Mouse (Mus musculus) embryonic facial prominence, embryonic 14.5 days (tissue): Measurements from ENCODE around the gene Trex2. TPM values are rescaled to one million over a fixed set of nuclear protein-coding genes. Genes with fewer than 3 reads are reported as not detected.
A peak's percentile ranks its signal among the peaks of the same experiment; 100 is the strongest.

Source experiments
- ATAC-seq: fragments of 200-750 bp; cut with Nextera tagmentation; 2 replicates; pipeline ENCODE4 v1.8.0; 2017; ENCODE audit warnings: low read depth, moderate number of reproducible peaks, moderate TSS enrichment
- DNase-seq: peaks from one replicate; pipeline ENCODE4 v3.0.0-alpha.2; 2015; ENCODE audit warnings: low spot score
- H3K27ac ChIP-seq: fragments of 300-500 bp; sonication (generic); replicated peaks from 2 replicates; pipeline ENCODE4 v1.5.1; 2014; ENCODE audit warnings: low read depth, mild to moderate bottlenecking, low read length, moderate library complexity
- H3K27me3 ChIP-seq: fragments of 300-500 bp; sonication (generic); replicated peaks from 2 replicates; pipeline ENCODE4 v1.6.1; 2014; ENCODE audit warnings: low read length; ENCODE audit not compliant: control insufficient read depth, insufficient read depth
- H3K36me3 ChIP-seq: fragments of 300-500 bp; sonication (generic); 2 replicates; pipeline ENCODE4 v1.6.1; 2014; ENCODE audit warnings: low read length, mixed read lengths; ENCODE audit not compliant: control insufficient read depth, insufficient read depth
- H3K4me1 ChIP-seq: fragments of 300-500 bp; sonication (generic); 2 replicates; pipeline ENCODE4 v1.6.1; 2014; ENCODE audit warnings: antibody characterized with exemption, low read length; ENCODE audit not compliant: control insufficient read depth, insufficient read depth
- H3K4me2 ChIP-seq: fragments of 300-500 bp; sonication (generic); 2 replicates; pipeline ENCODE4 v1.6.1; 2014; ENCODE audit warnings: low read depth, mild to moderate bottlenecking, low read length, moderate library complexity, mixed read lengths
- H3K4me3 ChIP-seq: fragments of 300-500 bp; sonication (generic); 2 replicates; pipeline ENCODE4 v1.5.1; 2014; ENCODE audit warnings: low read depth, mild to moderate bottlenecking, low read length
- H3K9ac ChIP-seq: fragments of 300-500 bp; sonication (generic); 2 replicates; pipeline ENCODE4 v1.6.1; 2014; ENCODE audit warnings: low read depth, mild to moderate bottlenecking, low read length, moderate library complexity, mixed read lengths
- H3K9me3 ChIP-seq: fragments of 300-500 bp; sonication (generic); 2 replicates; pipeline ENCODE4 v1.6.1; 2016; ENCODE audit warnings: low read length; ENCODE audit not compliant: control insufficient read depth
- WGBS: fragments of 180-500 bp; shearing (Covaris S2); extraction: QIAGEN DNeasy Blood & Tissue Kit; methylation state at CpG from one replicate; pipeline ENCODE4 v1.1.7; 2014; 5-methylcytosine and 5-hydroxymethylcytosine counted together
- polyA plus RNA-seq: library from polyadenylated mRNA; unstranded; fragments of >200 nt; fragmentation: Nextera tagmentation; extraction: Ambion mirVana; gene quantifications from 2 replicates; pipeline ENCODE4 v1.2.1, GENCODE M21; 2014

Gene Trex2
- 1.3 and 2.9 TPM in 2 replicates for polyA plus RNA-seq

DNA sequence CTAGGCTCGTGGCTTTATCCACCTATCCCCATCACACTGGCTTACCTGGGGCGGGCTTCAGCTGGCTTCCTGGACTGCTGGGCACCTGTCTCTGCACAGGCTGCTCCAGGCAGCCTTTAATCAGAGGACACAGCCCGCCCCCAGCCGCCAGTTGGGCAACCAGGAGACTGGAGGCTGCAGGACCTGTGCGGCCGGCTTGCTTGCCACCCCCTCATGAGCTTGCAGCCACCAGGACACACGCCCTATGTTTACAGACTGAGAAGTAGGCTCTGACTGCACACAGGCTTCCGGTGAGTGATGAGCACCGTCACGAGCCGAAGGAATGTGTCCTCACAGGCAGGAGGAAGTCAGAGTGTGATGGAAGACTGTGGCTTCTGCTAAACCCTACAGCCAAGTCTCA is at the start of gene Trex2:
Gene Trex2, minus strand, starts transcription at position 93 of the 400 bp plus-strand sequence.
- H3K9me3 ChIP-seq: no peaks in the 10 kb centered on the region
- H3K36me3 ChIP-seq: peaks cover 7% of the 10 kb centered on the region; the same call in 1 of the 2 replicates
- H3K27ac ChIP-seq: no peak within 1 kb of the TSS
- no peak within 1 kb of the TSS for H3K4me2 ChIP-seq
- no peak within 1 kb of the TSS for H3K9ac ChIP-seq
- no peaks in the 10 kb centered on the region for H3K27me3 ChIP-seq
- DNase-seq (no peak), ATAC-seq (no peak)
- WGBS: 71% methylated on average over 11 of the region's 11 CpGs
- H3K4me1 ChIP-seq: no peaks in the 10 kb centered on the region
- no peak within 1 kb of the TSS for H3K4me3 ChIP-seq

DNA sequence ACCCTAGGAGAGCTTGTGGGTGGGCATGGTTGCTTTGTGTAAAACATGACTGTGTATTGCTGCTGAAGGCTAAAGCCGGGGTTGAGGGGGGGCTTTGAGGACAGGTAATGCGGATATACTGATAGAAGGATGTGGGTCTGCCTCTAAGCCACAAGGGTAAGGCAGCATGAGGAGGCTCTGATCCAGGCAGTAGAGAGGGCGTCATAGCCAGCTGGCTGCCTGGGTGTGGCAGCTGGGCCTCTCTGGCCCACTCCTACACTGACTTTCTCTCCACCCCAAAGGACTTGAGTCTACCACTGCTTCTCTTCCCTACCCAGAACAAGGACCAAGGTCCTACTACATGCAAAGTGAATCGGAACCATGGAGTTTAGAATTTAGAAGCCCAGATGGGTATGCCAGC is 49.7 kb upstream of the Trex2 start:
- no peak overlapping the region for H3K27ac ChIP-seq
- H3K4me3 ChIP-seq: peak overlapping the region; percentile 49
- H3K36me3 ChIP-seq: no peaks in the 10 kb centered on the region
- peaks cover 10% of the 10 kb centered on the region for H3K4me1 ChIP-seq
- DNase-seq (no peak), ATAC-seq (no peak)
- peak overlapping the region; percentile 73 for H3K9ac ChIP-seq
- H3K4me2 ChIP-seq: peak overlapping the region; percentile 55
- no peaks in the 10 kb centered on the region for H3K9me3 ChIP-seq
- 88% methylated on average over 4 of the region's 4 CpGs for WGBS
- H3K27me3 ChIP-seq: 0 out of 2 replicates have a peak, but pooled peaks cover 5% of the 10 kb centered on the region

DNA sequence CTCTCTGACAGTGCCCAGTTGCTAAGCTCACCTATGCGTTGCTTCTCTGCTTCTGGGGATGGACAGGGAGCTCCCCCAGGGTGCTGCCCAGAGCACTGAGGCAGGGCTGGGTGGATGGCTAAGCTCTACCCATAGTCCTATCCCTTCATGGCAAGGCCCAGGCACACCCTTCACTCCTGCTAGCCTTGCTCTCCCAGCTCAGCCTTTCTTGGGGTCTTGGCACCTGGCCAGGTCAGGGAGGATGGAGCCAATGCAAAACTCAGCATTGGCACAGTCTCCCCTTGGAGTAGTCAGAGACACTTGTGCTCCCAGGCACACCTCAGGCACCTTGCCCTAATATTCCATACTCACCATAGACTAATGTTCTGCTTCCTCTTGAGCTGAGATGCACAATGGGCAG is 48.9 kb upstream of the Trex2 start:
- H3K9ac ChIP-seq: peak overlapping the region; percentile 73
- DNase-seq (no peak), ATAC-seq (no peak)
- H3K27me3 ChIP-seq: 0 out of 2 replicates have a peak, but pooled peaks cover 5% of the 10 kb centered on the region
- peak overlapping the region; percentile 49 for H3K4me3 ChIP-seq
- H3K4me2 ChIP-seq: peak overlapping the region; percentile 55
- no peaks in the 10 kb centered on the region for H3K36me3 ChIP-seq
- no peaks in the 10 kb centered on the region for H3K9me3 ChIP-seq
- H3K4me1 ChIP-seq: peaks cover 6% of the 10 kb centered on the region; the same call in 1 of the 2 replicates
- 52% methylated on average over 1 of the region's 1 CpGs for WGBS
- peak overlapping the region; percentile 79 for H3K27ac ChIP-seq

DNA sequence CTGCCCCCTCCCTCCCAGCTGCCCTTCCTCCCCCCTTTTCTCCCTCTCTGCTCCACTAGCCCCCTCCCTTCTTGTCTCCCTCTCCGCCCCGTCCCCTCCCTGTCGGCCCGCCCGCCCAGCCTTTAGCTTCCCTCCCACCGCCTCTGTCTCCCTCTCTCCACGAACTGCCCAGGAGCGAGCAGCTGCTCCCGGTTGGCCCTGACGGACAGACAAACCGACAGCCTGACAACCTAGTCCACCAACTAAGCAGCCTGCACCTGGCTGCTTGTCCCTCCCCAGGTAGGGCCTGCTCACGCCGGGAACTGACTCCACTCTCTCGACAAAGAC is 48.3 kb upstream of the Trex2 start, which contains the start of gene Bgn:
Gene Bgn, plus strand, starts transcription at position 119 of the 327 bp plus-strand sequence.
- no peaks in the 10 kb centered on the region for H3K36me3 ChIP-seq
- DNase-seq (peak; percentile 61), ATAC-seq (peak; percentile 66)
- 0 out of 2 replicates have a peak, but pooled peaks cover 5% of the 10 kb centered on the region for H3K27me3 ChIP-seq
- 27% methylated on average over 4 of the region's 14 CpGs for WGBS
- H3K4me3 ChIP-seq: peak within 1 kb of the TSS; percentile 49
- H3K9me3 ChIP-seq: no peaks in the 10 kb centered on the region
- H3K4me2 ChIP-seq: peak within 1 kb of the TSS; percentile 55
- peak within 1 kb of the TSS; percentile 73 for H3K9ac ChIP-seq
- H3K4me1 ChIP-seq: peaks cover 6% of the 10 kb centered on the region; the same call in 1 of the 2 replicates
- H3K27ac ChIP-seq: peak within 1 kb of the TSS; percentile 79

DNA sequence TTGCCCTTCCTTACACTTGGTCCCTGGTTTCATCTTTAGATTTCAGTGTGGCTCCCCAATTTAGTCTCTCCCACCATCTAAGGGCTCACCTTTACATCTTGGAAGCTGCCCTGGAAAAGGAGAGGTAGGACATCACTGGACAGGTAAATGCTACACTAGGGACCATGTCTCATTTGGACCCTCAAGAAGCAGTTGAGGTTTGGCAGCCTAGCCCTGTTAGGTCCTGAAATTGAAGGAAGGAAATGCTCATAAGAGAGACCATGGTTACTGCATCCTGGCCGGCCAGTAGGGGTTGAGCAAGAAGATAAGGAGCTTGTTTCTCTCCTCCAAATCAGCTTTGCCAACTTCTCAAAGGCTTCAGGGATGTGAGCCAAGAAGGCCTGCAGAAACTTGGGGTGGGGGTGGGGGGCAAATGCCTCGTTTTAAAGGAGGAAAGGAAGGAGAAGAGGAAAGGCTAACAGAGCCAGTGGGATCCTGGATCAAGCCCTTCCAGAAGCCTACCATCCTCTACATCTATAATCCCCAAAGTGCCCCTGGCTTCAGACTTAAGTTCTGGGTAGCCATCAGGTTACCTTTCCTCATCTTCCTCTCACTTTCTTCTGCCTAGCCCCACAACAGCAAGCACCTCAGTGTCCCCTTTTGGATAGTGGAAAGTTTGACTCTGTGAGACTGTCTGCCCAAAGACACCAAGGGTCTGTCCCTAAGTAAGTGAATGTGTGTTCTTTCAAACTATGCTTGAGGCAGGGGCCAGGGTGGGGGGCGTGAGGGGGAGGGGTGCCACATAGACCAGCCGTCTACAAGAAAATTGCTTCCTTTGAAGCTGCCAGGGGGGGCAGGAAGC is 47.7 kb upstream of the Trex2 start:
- H3K4me1 ChIP-seq: peaks cover 6% of the 10 kb centered on the region; the same call in 1 of the 2 replicates
- peak overlapping the region; percentile 79 for H3K27ac ChIP-seq
- H3K4me2 ChIP-seq: peak overlapping the region; percentile 55
- DNase-seq (no peak), ATAC-seq (no peak)
- H3K36me3 ChIP-seq: no peaks in the 10 kb centered on the region
- no peaks in the 10 kb centered on the region for H3K9me3 ChIP-seq
- H3K9ac ChIP-seq: no peak overlapping the region
- peak overlapping the region; percentile 49 for H3K4me3 ChIP-seq
- 0 out of 2 replicates have a peak, but pooled peaks cover 5% of the 10 kb centered on the region for H3K27me3 ChIP-seq
- 29% methylated on average over 2 of the region's 4 CpGs for WGBS

DNA sequence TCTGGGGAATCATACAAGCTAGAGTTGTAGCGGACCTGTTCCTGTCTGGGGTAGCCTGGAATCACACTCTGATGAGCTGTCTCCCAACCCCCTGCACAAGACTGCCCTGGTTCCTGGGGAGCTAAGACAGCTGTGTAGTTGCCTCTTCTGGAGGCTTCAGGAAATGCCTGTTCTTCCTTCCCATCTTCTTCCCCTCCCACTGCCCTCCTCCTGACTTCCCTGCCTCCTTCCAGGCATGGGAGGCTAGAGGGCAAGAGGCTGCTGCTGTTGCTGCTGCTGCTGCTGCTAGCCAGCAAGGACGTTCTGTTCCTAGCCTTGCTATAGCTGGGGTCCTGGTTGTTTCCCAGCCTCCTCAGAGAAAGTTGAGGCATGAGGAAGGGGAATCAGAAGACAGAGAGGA is 45.2 kb upstream of the Trex2 start:
- no peaks in the 10 kb centered on the region for H3K36me3 ChIP-seq
- no peaks in the 10 kb centered on the region for H3K9me3 ChIP-seq
- H3K4me1 ChIP-seq: peaks cover 11% of the 10 kb centered on the region
- 0 out of 2 replicates have a peak, but pooled peaks cover 5% of the 10 kb centered on the region for H3K27me3 ChIP-seq
- H3K27ac ChIP-seq: peak overlapping the region; percentile 73
- no peak overlapping the region for H3K4me3 ChIP-seq
- 37% methylated on average over 2 of the region's 2 CpGs for WGBS
- no peak for ATAC-seq
- no peak overlapping the region for H3K4me2 ChIP-seq
- no peak for DNase-seq
- H3K9ac ChIP-seq: no peak overlapping the region

DNA sequence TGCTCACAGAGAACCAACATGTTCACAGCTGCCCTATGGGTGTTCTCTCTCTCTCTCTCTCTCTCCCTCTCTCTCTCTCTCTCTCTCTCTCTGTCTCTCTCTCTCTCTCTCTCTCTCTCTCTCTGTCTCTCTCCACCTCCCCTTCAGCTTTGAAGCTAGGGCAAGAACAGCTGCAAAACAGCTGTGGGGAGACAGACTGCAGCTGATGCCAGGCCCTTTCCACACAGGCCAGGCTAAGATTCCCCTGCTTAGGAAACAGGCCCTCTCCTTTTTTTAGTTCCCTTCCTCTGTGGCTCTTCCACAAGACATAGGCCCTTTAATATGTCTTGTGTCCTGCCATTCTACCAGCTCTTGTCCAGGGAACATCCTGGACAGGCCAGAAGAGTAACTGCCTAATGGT is 44.5 kb upstream of the Trex2 start:
- Histone ChIP-seq H3K4me1 (peaks cover 17% of the 10 kb centered on the region), H3K9me3 (no peaks in the 10 kb centered on the region), H3K36me3 (no peaks in the 10 kb centered on the region), H3K27me3 (peaks cover 5% of the 10 kb centered on the region; the same call in 1 of the 2 replicates), H3K4me3 (no peak overlapping the region), H3K9ac (no peak overlapping the region), H3K27ac (peak overlapping the region; percentile 73), H3K4me2 (no peak overlapping the region)
- ATAC-seq: no peak
- DNase-seq: peak; percentile 69

DNA sequence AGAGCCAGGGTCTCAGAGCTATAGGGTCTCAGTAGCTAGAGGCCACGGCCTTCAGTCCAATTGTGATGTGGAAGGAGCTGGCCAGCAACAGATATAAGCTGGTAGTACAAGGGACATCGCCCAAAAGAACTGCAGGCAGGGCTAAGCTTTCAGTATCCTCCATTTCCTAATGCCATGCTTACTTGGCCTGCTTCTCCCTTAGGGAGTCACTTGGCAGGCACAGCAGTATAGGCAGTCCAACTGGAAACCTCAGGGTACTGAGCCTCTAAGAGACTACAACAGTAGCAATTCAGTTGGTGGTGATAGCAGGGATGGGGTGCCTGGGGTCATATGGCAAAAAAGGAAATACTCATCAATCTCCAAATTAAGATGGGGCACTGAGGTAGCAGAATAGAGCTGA is 42.4 kb upstream of the Trex2 start:
- no peak overlapping the region for H3K27ac ChIP-seq
- 80% methylated on average over 2 of the region's 2 CpGs for WGBS
- no peak for DNase-seq

More for the DNA sequence above, 42.4 kb upstream of the Trex2 start:
- Histone ChIP-seq H3K36me3 (no peaks in the 10 kb centered on the region), H3K9me3 (no peaks in the 10 kb centered on the region), H3K27me3 (no peaks in the 10 kb centered on the region; the same call in 1 of the 2 replicates), H3K4me1 (peaks cover 21% of the 10 kb centered on the region), H3K4me2 (no peak overlapping the region), H3K9ac (no peak overlapping the region), H3K4me3 (no peak overlapping the region)
- ATAC-seq: no peak
